Mouse (Mus musculus) megakaryocyte, adult 5-6 weeks (primary cell): ENCODE results near the gene Olfm1. TPM values are rescaled to one million over a fixed set of nuclear protein-coding genes. Genes with fewer than 3 reads are reported as not detected.

Experiments used
- ATAC-seq: 2 replicates; pipeline ENCODE4 v1.8.0; 2016; ENCODE audit warnings: mild to moderate bottlenecking, inconsistent platforms; ENCODE audit not compliant: poor library complexity, severe bottlenecking
- total RNA-seq, 2 experiments: library from RNA; stranded (forward) in 1 of 2; stranded (reverse) in 1 of 2; fragments of 153-499, 151-499 nt in 1 of 2; fragments of 221-1000, 200-1000 nt in 1 of 2; gene quantifications; 2 replicates each; pipeline versions ENCODE4 v1.2.3 to v1.2.4; 2015 to 2017

The Olfm1 gene
- total RNA-seq, 2 experiments from 2014 or later = 67.4 to 101 TPM

GRCm38 (mm10) chr2:28227589-28228191 is 34.9 kb downstream of the Olfm1 start:
- no peak for ATAC-seq

- ATAC-seq = no peak
Observed at GRCm38 (mm10) chr2:28228364-28228763, 35.6 kb downstream of the Olfm1 start.

GRCm38 (mm10) chr2:28235129-28235528 is 42.3 kb downstream of the Olfm1 start:
- ATAC-seq = no peak

GRCm38 (mm10) chr2:28236447-28236846 is 43.7 kb downstream of the Olfm1 start:
- ATAC-seq = no peak

GRCm38 (mm10) chr2:28239616-28240015 is 46.8 kb downstream of the Olfm1 start:
- ATAC-seq = no peak

- ATAC-seq = no peak
Observed at GRCm38 (mm10) chr2:28240920-28241319, 48.1 kb downstream of the Olfm1 start.

- no peak for ATAC-seq
Observed at GRCm38 (mm10) chr2:28241520-28242221, 48.9 kb downstream of the Olfm1 start.

DNA sequence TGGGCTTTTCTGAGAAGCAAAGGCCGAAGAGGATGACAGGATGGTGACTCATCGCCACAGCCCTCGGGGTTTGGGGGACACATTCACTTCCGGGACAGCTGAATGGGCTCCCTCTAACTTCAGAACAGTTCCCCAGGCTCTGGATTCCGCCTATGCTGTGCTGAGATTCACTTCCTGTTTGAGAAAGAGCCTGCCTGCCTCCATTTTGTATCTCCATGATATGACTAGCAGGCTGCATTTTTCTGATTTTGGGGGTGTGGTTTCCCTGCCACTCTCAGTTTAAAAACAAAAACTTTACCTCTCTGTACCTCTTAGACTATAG is 49.4 kb downstream of the Olfm1 start:
- peak; percentile 59 for ATAC-seq

DNA sequence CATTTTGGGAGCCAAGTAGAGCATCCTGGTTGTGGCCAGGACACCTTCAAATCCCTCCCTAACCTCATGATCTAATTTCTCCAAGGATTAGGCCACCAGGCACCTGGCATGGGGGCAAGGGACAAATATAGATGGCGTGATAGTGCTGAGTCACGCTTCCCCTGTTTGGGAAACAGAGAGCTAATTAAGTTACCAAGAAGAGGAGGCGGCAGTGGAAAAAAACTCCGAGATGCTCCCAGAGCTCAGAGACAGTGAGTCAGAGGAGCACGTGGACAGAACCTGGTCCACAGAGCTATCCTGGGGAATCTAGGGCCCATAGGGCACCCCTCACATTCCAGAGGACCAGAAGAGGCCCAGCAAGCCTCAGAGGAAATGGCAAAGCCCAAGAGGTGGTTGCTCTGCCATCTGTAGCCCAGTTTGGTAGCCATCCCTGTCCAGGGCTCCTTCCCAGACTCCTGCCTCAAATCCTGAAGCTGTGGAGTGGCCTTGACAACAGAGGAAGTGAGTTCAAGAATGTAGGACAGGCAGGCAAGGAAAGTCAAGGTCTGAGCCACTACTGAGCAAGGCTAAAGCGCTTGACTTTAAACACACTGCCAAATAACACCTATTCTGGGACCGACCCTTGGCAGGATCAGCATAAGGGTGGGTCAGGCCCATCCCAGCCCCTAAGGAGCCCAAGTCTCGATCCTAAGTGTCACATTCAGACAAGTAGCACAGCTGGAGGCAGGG is 52.0 kb downstream of the Olfm1 start:
- ATAC-seq = no peak

- no peak for ATAC-seq
Observed at GRCm38 (mm10) chr2:28246110-28246653, 53.4 kb downstream of the Olfm1 start.

- ATAC-seq = no peak
Observed at GRCm38 (mm10) chr2:28247098-28247497, 54.3 kb downstream of the Olfm1 start.

GRCm38 (mm10) chr2:28252554-28252953 is 59.8 kb downstream of the Olfm1 start:
- no peak for ATAC-seq

DNA sequence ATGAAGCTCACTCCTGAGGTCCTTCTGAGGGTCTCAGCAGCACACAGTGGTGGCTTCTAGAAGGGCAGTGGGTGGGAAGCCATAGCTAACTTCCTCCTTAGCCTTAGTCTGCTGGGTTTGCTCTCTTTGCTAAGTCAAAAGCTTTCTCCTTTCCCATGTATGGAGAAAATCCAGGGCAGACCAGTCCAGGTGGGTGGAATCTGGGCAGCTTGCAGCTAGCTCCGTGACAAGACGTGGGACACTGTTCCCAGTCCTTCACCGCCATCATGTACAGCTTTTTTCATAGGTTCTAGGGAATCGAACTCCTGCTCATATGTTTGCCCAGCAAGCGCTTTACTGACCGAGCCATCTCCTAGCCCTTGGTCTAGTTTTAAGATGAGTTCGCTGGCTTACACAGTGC is 63.2 kb downstream of the Olfm1 start:
- ATAC-seq = no peak

DNA sequence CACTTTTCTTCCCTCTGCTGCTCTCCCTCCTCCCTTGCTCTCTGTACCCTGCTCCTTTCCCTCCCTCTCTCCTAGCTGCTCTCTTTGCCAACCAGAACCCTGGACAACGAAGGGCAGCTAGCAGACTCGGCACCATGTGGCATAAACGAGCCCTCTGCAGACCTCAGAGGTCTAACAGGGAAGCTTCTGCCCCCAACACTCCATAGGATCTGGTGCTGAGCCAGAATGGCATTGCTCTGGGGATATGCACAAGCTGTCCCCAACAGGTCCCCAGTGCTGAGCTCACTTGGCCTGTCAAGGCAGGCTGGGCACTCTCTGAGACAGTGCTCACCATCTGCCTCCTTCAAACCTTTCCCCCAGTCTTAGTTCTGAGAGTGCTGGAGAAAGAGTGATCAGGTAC is 68.6 kb downstream of the Olfm1 start:
- ATAC-seq = no peak

- no peak for ATAC-seq
Observed at GRCm38 (mm10) chr2:28267776-28268275, 75.0 kb downstream of the Olfm1 start.

DNA sequence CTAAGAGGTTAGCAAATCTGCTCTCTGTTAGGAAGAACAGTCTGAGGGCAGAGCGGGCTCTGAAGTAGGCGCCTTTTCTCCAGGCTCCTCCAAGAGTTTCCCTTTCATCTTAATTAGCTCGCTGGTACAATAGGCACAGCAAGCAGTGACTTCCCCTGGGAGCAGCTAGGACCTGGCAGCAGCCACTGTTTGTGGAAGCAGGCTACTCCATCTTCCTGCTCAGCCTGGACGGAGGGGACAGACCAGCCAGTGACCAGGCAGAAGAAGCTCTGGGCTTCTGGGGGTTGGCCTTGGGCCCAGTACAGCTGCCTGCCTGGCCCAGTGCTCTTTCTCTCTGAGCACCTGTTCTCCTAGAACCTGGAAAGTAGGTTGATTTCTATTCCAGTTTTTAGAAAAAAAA is 77.8 kb downstream of the Olfm1 start:
- ATAC-seq = no peak

DNA sequence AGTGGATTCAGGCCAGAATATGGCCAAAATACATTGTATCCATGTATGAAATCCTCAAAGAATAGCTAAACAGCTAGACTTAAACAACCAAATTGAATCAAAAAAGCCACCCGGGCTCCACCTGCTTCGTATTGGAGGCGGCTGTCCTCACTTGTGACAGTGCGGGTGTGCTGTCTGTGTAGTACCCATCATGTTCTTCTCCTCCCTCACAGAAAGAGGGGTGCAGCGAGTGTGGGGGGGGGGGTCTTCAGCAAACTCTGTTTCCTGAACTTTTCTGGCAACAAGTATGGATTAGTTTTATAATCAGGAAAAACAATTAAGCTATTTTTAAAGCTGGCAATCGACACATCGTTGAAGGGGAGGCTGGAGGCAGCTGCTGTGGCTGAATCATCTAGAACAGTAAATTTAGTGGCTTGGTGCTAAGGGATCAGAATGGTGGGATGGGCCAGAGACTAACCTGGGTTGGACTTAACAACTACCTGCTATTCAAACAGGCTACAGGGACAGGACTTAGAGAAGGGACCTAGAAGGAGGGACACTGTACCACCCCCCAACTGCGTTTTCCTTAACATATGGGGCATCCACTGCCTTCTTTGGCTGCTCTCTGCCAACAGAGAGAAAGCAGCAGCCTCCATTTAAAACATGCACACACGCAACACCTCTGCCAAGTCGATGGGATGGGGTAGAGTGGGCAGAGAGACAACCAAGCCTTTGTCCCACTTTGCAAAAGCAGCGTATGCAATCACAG is 79.6 kb downstream of the Olfm1 start:
- no peak for ATAC-seq

DNA sequence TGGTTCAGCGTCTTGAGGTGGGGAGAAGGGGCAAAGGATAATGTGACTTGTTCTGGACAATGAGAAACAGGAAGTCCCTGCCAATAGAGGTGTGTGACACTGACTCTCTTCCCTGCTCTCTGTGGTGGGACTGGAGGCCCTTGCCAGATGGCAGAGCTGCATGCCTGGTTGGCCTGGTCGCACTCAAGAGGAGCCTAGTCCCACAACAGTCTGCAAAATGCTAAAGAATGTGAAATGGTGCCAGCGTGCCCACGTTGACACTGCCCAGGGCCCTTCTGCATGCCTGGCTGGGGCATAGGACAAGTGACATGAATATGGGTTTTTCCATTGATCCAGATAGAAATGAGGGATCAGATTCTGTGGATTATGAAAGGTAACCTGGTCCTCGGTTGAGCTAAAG is 81.2 kb downstream of the Olfm1 start:
- ATAC-seq = no peak

GRCm38 (mm10) chr2:28275345-28275744 is 82.6 kb downstream of the Olfm1 start:
- no peak for ATAC-seq

GRCm38 (mm10) chr2:28278150-28278549 is 85.4 kb downstream of the Olfm1 start:
- peak; percentile 56; the same call in 1 of the 2 replicates for ATAC-seq

GRCm38 (mm10) chr2:28278853-28279252 is 86.1 kb downstream of the Olfm1 start:
- no peak for ATAC-seq
